Mouse (Mus musculus): Measurements from ENCODE around the gene Agpat3.

DNA sequence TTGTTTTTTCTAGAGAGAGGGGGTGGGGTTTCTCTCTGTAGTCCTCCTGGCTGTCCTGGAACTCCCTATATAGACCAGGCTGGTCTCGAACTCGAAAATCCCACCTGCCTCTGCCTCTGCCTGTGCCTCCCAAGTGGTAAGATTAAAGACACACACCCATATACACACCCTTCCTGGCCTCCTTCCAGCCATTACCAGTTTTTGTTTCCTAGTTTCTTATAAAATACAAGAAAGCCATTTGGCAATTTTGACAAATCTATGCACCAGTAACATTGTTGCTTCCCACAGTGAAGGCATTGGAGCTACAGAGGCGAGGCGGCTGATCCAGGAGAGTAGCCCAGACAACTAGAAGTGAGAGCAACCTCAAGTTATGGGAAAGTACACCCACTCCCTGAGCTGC, 6.0 kb upstream of the Agpat3 start:
- TF ChIP-seq CTCF (IDR thresholded peaks at IDR 0.05; ENCODE audit: insufficient read depth, low read length) (no peak), POLR2A (IDR thresholded peaks at IDR 0.05; ENCODE audit: borderline replicate concordance, extremely low read depth, low read depth, low read length) (no peak)
